Mouse (Mus musculus) ES-Bruce4 (cell line): ENCODE results near the gene Gdf1.

Source experiments
- EP300 ChIP-seq: IDR thresholded peaks from 2 replicates; pipeline ENCODE4 v1.6.1; 2011; ENCODE audit warnings: low read depth, low read length; ENCODE audit not compliant: insufficient read depth
- POLR2A ChIP-seq: IDR thresholded peaks from one replicate; pipeline ENCODE4 v1.8.1; 2011; ENCODE audit warnings: low read length; ENCODE audit not compliant: insufficient read depth

GRCm38 (mm10) chr8:70338931-70339330, 9.3 kb downstream of the Gdf1 start:
- TF ChIP-seq EP300 (no peak), POLR2A (no peak)
